Mouse (Mus musculus): ENCODE results near the gene Lefty2. TPM values are rescaled to one million over a fixed set of nuclear protein-coding genes. Genes with fewer than 3 reads are reported as not detected.

Lefty2 gene
- polyA plus RNA-seq, 1 experiment = 1.9 TPM

- Histone ChIP-seq H3K4me3 (ENCODE audit: control insufficient read depth, insufficient read depth, low read length) (no peak overlapping the region), H3K4me1 (replicated peaks; ENCODE audit: control insufficient read depth, insufficient read depth, low read length) (peaks cover 36% of the 10 kb centered on the region), H3K27me3 (ENCODE audit: control insufficient read depth, insufficient read depth, low read length) (no peaks in the 10 kb centered on the region), H3K27ac (ENCODE audit: control insufficient read depth, insufficient read depth, low read length) (peak overlapping the region; percentile 69), H3K36me3 (ENCODE audit: control insufficient read depth, insufficient read depth, low read length) (0 out of 2 replicates have a peak, but pooled peaks cover 2% of the 10 kb centered on the region)
- DNase-seq = no peak
- TF ChIP-seq CTCF (IDR thresholded peaks at IDR 0.05; ENCODE audit: borderline replicate concordance, control insufficient read depth, extremely low read depth, insufficient read depth, low read length, poor library complexity) (no peak), POLR2A (IDR thresholded peaks at IDR 0.05; ENCODE audit: control insufficient read depth, extremely low read depth, insufficient read depth, low read length, poor library complexity) (no peak)
- 34% methylated on average over 5 of the region's 5 CpGs for WGBS
These were observed 19.9 kb downstream of the Lefty2 start for GRCm38 (mm10) chr1:180912792-180913191.

GRCm38 (mm10) chr1:180913797-180914196 is 20.9 kb downstream of the Lefty2 start:
- Histone ChIP-seq H3K27ac (ENCODE audit: control insufficient read depth, insufficient read depth, low read length) (no peak overlapping the region), H3K4me1 (replicated peaks; ENCODE audit: control insufficient read depth, insufficient read depth, low read length) (peaks cover 32% of the 10 kb centered on the region), H3K27me3 (ENCODE audit: control insufficient read depth, insufficient read depth, low read length) (no peaks in the 10 kb centered on the region), H3K4me3 (ENCODE audit: control insufficient read depth, insufficient read depth, low read length) (no peak overlapping the region), H3K36me3 (ENCODE audit: control insufficient read depth, insufficient read depth, low read length) (no peaks in the 10 kb centered on the region)
- WGBS = 73% methylated on average over 4 of the region's 4 CpGs
- TF ChIP-seq CTCF (IDR thresholded peaks at IDR 0.05; ENCODE audit: borderline replicate concordance, control insufficient read depth, extremely low read depth, insufficient read depth, low read length, poor library complexity) (no peak), POLR2A (IDR thresholded peaks at IDR 0.05; ENCODE audit: control insufficient read depth, extremely low read depth, insufficient read depth, low read length, poor library complexity) (no peak)
- no peak for DNase-seq

GRCm38 (mm10) chr1:180916425-180916824 is 23.5 kb downstream of the Lefty2 start:
- Histone ChIP-seq H3K36me3 (ENCODE audit: control insufficient read depth, insufficient read depth, low read length) (no peaks in the 10 kb centered on the region), H3K27me3 (ENCODE audit: control insufficient read depth, insufficient read depth, low read length) (no peaks in the 10 kb centered on the region), H3K4me3 (ENCODE audit: control insufficient read depth, insufficient read depth, low read length) (no peak overlapping the region), H3K27ac (ENCODE audit: control insufficient read depth, insufficient read depth, low read length) (no peak overlapping the region), H3K4me1 (replicated peaks; ENCODE audit: control insufficient read depth, insufficient read depth, low read length) (peaks cover 27% of the 10 kb centered on the region)
- WGBS = 41% methylated on average over 11 of the region's 11 CpGs
- no peak for DNase-seq
- TF ChIP-seq POLR2A (IDR thresholded peaks at IDR 0.05; ENCODE audit: control insufficient read depth, extremely low read depth, insufficient read depth, low read length, poor library complexity) = no peak
- no peak for TF ChIP-seq CTCF (IDR thresholded peaks at IDR 0.05; ENCODE audit: borderline replicate concordance, control insufficient read depth, extremely low read depth, insufficient read depth, low read length, poor library complexity)

GRCm38 (mm10) chr1:180917053-180917452 is 24.1 kb downstream of the Lefty2 start:
- H3K27ac ChIP-seq (ENCODE audit: control insufficient read depth, insufficient read depth, low read length) = no peak overlapping the region
- peaks cover 26% of the 10 kb centered on the region for H3K4me1 ChIP-seq (replicated peaks; ENCODE audit: control insufficient read depth, insufficient read depth, low read length)
- DNase-seq = no peak
- H3K36me3 ChIP-seq (ENCODE audit: control insufficient read depth, insufficient read depth, low read length) = no peaks in the 10 kb centered on the region
- 11% methylated on average over 1 of the region's 1 CpGs for WGBS
- H3K27me3 ChIP-seq (ENCODE audit: control insufficient read depth, insufficient read depth, low read length) = no peaks in the 10 kb centered on the region
- H3K4me3 ChIP-seq (ENCODE audit: control insufficient read depth, insufficient read depth, low read length) = no peak overlapping the region
- TF ChIP-seq POLR2A (IDR thresholded peaks at IDR 0.05; ENCODE audit: control insufficient read depth, extremely low read depth, insufficient read depth, low read length, poor library complexity) (no peak), CTCF (IDR thresholded peaks at IDR 0.05; ENCODE audit: borderline replicate concordance, control insufficient read depth, extremely low read depth, insufficient read depth, low read length, poor library complexity) (no peak)

- no peak for DNase-seq
These were observed 26.8 kb downstream of the Lefty2 start for GRCm38 (mm10) chr1:180919686-180920085.

GRCm38 (mm10) chr1:180922273-180923048 is 29.6 kb downstream of the Lefty2 start:
- peak overlapping the region; percentile 71; the same call in 1 of the 2 replicates for H3K27ac ChIP-seq (ENCODE audit: control insufficient read depth, insufficient read depth, low read length)
- 19% methylated on average over 6 of the region's 6 CpGs for WGBS
- no peaks in the 10 kb centered on the region for H3K27me3 ChIP-seq (ENCODE audit: control insufficient read depth, insufficient read depth, low read length)
- no peaks in the 10 kb centered on the region for H3K36me3 ChIP-seq (ENCODE audit: control insufficient read depth, insufficient read depth, low read length)
- no peak for TF ChIP-seq CTCF (IDR thresholded peaks at IDR 0.05; ENCODE audit: borderline replicate concordance, control insufficient read depth, extremely low read depth, insufficient read depth, low read length, poor library complexity)
- 0 out of 2 replicates have a peak, but pooled peaks have one; percentile 20 for TF ChIP-seq POLR2A (IDR thresholded peaks at IDR 0.05; ENCODE audit: control insufficient read depth, extremely low read depth, insufficient read depth, low read length, poor library complexity)
- no peak for DNase-seq
- H3K4me3 ChIP-seq (ENCODE audit: control insufficient read depth, insufficient read depth, low read length) = no peak overlapping the region
- peaks cover 22% of the 10 kb centered on the region for H3K4me1 ChIP-seq (replicated peaks; ENCODE audit: control insufficient read depth, insufficient read depth, low read length)

More at GRCm38 (mm10) chr1:180919686-180920085, 26.8 kb downstream of the Lefty2 start:
- Histone ChIP-seq H3K4me3 (ENCODE audit: control insufficient read depth, insufficient read depth, low read length) (no peak overlapping the region), H3K27me3 (ENCODE audit: control insufficient read depth, insufficient read depth, low read length) (no peaks in the 10 kb centered on the region), H3K27ac (ENCODE audit: control insufficient read depth, insufficient read depth, low read length) (no peak overlapping the region), H3K4me1 (replicated peaks; ENCODE audit: control insufficient read depth, insufficient read depth, low read length) (peaks cover 19% of the 10 kb centered on the region), H3K36me3 (ENCODE audit: control insufficient read depth, insufficient read depth, low read length) (no peaks in the 10 kb centered on the region)
- TF ChIP-seq POLR2A (IDR thresholded peaks at IDR 0.05; ENCODE audit: control insufficient read depth, extremely low read depth, insufficient read depth, low read length, poor library complexity) (no peak), CTCF (IDR thresholded peaks at IDR 0.05; ENCODE audit: borderline replicate concordance, control insufficient read depth, extremely low read depth, insufficient read depth, low read length, poor library complexity) (peak; percentile 26; the same call in 1 of the 2 replicates)
- 81% methylated on average over 8 of the region's 8 CpGs for WGBS

Measured in thymus, adult 2 months (tissue).